Mouse (Mus musculus) embryonic fibroblast, embryonic 13.5 days (primary cell): Measurements from ENCODE around the gene Sez6. TPM values are rescaled to one million over a fixed set of nuclear protein-coding genes. Genes with fewer than 3 reads are reported as not detected.

Experiments
- H3K27ac ChIP-seq: 2 replicates; pipeline ENCODE4 v1.5.1; 2012; ENCODE audit warnings: low read length, control low read depth, inconsistent platforms; ENCODE audit not compliant: insufficient read depth
- H3K4me1 ChIP-seq: 2 replicates; pipeline ENCODE4 v1.6.1; 2011; ENCODE audit warnings: low read length; ENCODE audit not compliant: control insufficient read depth, insufficient read depth
- H3K4me3 ChIP-seq: 2 replicates; pipeline ENCODE4 v1.5.1; 2011; ENCODE audit warnings: mild to moderate bottlenecking, control low read depth, low read length; ENCODE audit not compliant: insufficient read depth
- CTCF ChIP-seq: IDR thresholded peaks from 2 replicates; pipeline ENCODE4 v1.5.1; 2011; ENCODE audit warnings: mild to moderate bottlenecking, control low read depth, low read length, moderate library complexity, borderline replicate concordance; ENCODE audit not compliant: insufficient read depth
- POLR2A ChIP-seq: IDR thresholded peaks from 2 replicates; pipeline ENCODE4 v1.6.1; 2011; ENCODE audit warnings: low read depth, mild to moderate bottlenecking, control low read depth, low read length, moderate library complexity
- polyA plus RNA-seq: library from polyadenylated mRNA; stranded (reverse); fragments of >200 nt; gene quantifications from 2 replicates; pipeline ENCODE4 v1.2.4, GENCODE M21; 2011; ENCODE audit warnings: low read depth; ENCODE audit not compliant: missing spikeins, insufficient read length

Gene Sez6
- polyA plus RNA-seq, 1 experiment, result not detected

DNA sequence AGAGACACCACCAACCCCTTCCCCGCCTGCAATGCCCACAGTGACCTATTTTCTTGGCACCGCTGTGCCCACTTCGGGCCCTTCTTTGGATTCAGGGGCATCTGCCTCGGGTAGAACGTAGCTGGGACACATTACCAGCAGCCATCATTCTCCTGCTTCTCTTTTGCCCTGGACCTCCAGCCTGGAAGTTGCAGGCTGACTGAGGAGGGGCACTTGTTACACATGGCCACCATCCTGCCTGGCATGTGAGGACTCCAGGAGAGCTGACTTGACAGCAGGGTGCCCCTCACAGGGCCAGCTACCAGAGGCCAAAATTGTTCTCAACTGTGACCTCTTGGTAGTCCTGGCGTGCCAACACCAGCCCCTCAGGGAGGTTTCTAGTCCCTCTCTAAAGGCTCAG, 47.6 kb downstream of the Sez6 start:
- no peaks in the 10 kb centered on the region for H3K4me1 ChIP-seq
- H3K27ac ChIP-seq, result no peak overlapping the region
- H3K4me3 ChIP-seq, result no peak overlapping the region
- no peak for TF ChIP-seq CTCF
- no peak for TF ChIP-seq POLR2A

GRCm38 (mm10) chr11:77979221-77979809, 48.7 kb downstream of the Sez6 start:
- Histone ChIP-seq H3K4me1 (no peaks in the 10 kb centered on the region), H3K4me3 (no peak overlapping the region), H3K27ac (no peak overlapping the region)
- TF ChIP-seq POLR2A (no peak), CTCF (no peak)

GRCm38 (mm10) chr11:77980281-77981204, 49.9 kb downstream of the Sez6 start:
- no peak overlapping the region for H3K27ac ChIP-seq
- H3K4me3 ChIP-seq, result no peak overlapping the region
- TF ChIP-seq POLR2A (no peak), CTCF (no peak)
- no peaks in the 10 kb centered on the region for H3K4me1 ChIP-seq

GRCm38 (mm10) chr11:77981609-77982440, 51.2 kb downstream of the Sez6 start:
- H3K4me1 ChIP-seq, result no peaks in the 10 kb centered on the region; the same call in 1 of the 2 replicates
- peak overlapping the region; percentile 78 for H3K27ac ChIP-seq
- peak; percentile 49 for TF ChIP-seq POLR2A
- no peak for TF ChIP-seq CTCF
- H3K4me3 ChIP-seq, result peak overlapping the region; percentile 56

DNA sequence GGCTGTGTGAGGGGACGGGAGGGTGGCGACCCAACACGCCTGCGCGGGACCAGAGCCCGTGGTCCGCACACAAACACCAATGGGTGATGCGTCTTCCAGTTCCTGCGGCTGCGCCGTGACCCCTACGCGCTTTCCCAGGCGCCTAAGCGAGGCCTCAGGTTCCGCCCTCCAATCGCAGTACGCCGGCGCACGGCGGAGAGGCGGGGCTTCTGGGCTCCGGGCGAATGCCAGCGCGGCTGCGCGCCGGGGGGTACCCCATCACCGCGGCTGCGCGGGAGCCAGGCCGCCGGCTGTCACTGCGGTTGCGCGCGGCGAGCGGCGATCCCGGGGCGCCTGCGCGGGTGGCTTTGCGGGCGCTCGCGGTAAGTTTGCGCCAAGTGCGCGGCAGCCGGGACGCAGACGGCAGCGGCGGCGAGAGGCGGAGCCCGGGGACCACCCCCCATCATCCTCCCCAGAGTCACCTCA, 51.9 kb downstream of the Sez6 start, which contains the start of gene Phf12:
Gene Phf12 (plus strand): TSS at position 314 of the 465 bp plus-strand sequence.
- TF ChIP-seq POLR2A, result peak; percentile 53
- TF ChIP-seq CTCF, result no peak
- Histone ChIP-seq H3K27ac (peak within 1 kb of the TSS; percentile 92), H3K4me1 (no peaks in the 10 kb centered on the region; the same call in 1 of the 2 replicates), H3K4me3 (peak within 1 kb of the TSS; percentile 94)

DNA sequence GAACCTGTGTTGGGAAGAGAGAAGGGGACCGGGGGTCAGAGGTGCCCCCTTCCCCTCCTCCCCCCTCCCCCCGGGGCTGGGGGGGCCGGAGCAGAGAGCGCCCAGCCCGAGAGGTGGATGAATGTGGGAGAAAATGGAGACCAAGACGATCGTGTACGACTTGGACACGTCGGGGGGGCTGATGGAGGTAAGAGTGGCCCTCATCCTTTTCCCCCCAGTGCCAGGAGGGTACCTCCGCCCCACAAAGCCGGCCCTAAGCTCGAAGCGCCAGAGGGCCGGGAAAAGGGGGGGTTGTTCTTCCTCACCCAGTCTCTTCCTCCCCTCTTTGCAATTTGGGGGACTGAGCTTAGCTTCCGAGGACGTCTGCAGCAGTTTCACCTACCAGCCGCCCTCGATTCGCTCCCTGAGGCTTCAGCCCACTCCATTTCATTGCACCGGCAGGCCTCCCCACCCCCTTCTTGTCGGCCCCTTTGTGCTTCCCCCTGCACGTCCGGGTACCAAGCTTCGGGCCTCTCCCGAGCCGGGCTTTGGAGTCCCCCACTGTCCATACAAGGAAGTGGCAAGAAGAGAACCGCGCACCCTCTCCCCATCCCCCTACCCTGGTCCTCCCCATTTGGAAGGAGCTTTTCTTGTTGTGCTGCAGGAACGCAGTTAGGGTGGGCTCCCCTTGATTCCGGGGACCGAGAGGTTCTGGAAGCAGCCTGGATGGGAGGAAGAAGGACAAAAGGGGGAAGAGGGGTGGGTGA, 52.8 kb downstream of the Sez6 start:
- Histone ChIP-seq H3K4me1 (no peaks in the 10 kb centered on the region; the same call in 1 of the 2 replicates), H3K27ac (peak overlapping the region; percentile 92), H3K4me3 (peak overlapping the region; percentile 94)
- TF ChIP-seq CTCF (no peak), POLR2A (peak; percentile 20; the same call in 1 of the 2 replicates)

DNA sequence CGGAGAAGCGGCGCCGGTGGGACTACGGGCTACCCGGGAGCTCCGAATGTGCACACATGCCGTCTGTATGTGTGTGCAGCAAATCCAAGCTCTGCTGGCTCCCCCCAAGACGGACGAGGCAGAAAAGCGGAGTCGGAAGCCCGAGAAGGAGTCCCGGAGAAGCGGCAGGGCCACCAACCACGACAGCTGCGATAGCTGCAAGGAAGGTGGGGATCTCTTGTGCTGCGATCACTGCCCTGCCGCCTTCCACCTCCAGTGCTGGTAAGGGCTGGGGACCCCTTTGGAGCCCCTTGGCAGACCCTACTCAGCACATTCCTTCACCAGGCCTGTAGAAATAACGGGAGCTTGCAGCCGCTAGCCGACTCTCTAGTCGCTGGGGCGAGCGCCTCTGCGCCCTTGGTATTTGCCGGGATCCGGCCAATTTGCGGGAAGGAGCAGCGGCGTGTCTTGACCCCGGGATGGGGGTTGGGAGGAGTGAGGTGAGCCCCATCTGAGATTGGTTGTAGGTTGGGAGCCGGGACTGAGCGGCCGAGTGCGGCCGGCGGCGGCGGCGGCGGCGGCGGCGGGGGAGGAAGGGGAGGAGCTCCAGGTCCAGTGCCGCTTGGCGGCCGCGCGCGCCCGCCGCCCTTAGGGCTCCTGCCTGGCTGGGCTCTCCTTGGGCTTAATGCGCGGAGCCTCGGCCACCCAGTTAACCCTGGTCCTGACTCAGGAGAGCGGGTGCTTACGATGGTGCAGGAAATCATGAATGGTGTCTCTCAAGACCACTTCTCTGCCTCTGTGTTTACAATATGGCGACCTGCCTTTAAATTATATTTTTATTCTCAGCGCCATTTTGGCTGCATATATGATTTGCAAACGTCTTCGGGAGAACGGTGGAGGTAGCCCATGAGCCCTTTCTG, 53.6 kb downstream of the Sez6 start:
- TF ChIP-seq CTCF (no peak), POLR2A (peak; percentile 63)
- peak overlapping the region; percentile 92 for H3K27ac ChIP-seq
- peak overlapping the region; percentile 94 for H3K4me3 ChIP-seq
- peaks cover under 1% of the 10 kb centered on the region; the same call in 1 of the 2 replicates for H3K4me1 ChIP-seq

GRCm38 (mm10) chr11:77984836-77985231, 54.2 kb downstream of the Sez6 start:
- no peak for TF ChIP-seq POLR2A
- no peak for TF ChIP-seq CTCF
- H3K4me1 ChIP-seq, result peaks cover 2% of the 10 kb centered on the region; the same call in 1 of the 2 replicates

More at GRCm38 (mm10) chr11:77984836-77985231, 54.2 kb downstream of the Sez6 start:
- peak overlapping the region; percentile 84 for H3K27ac ChIP-seq
- H3K4me3 ChIP-seq, result peak overlapping the region; percentile 94
